Comparison of ENCODE assay signal across 23 mouse cellular contexts in the genomic region with DNA sequence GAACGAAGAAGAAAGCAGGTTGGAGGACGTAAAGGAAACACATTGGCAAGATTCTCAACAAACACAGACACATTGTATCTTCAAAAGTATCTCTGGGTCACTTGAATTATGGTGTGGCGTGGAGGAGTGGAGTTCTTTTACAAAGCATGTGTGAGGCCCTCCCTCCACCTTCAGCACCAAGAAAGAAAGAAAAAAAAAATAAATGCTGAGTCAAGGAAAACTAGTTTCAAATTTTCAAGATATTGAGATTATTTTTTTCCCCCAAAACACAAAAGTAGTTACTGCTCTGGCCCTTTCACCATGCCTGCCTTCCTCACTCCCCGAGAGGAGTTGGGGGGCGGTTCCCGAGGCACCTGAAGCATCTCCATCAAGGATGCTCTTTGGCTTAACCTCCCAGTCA. TPM values are rescaled to one million over a fixed set of nuclear protein-coding genes. Genes with fewer than 3 reads are reported as not detected.
DNase-seq lines count a peak whose midpoint lies in the region; ATAC-seq and TF ChIP-seq lines count a peak whose summit lies in the region.
"Had no signal": no experiment of that assay in that cellular context is flagged by ENCODE, and none has a peak within 500 bp of the region (broad histone marks: within the 10 kb centered on the region; RNA-seq: fewer than 3 reads in every experiment).

No protein-coding gene starts in this region.

- no peaks in the 10 kb centered on the region; the same call in 1 of the 2 replicates for H3K79me2 ChIP-seq in heart, adult 2 months (replicated peaks; ENCODE audit: control insufficient read depth, insufficient read depth, low read length)
- H3K79me2 ChIP-seq in CH12.LX (replicated peaks; ENCODE audit: control insufficient read depth, extremely low read depth, insufficient read depth, poor library complexity, severe bottlenecking) (no peaks in the 10 kb centered on the region), MEL (ENCODE audit: control insufficient read depth, insufficient read depth, low read length, poor library complexity) (no peaks in the 10 kb centered on the region)

- no peak overlapping the region for H3K9ac ChIP-seq in heart, adult 2 months (ENCODE audit: low read depth, low read length)
- no peak overlapping the region for H3K9ac ChIP-seq in lung, embryonic 15.5 days
- H3K9ac ChIP-seq in CH12.LX (ENCODE audit: insufficient read depth, low read depth) (no peak overlapping the region), MEL (ENCODE audit: control insufficient read depth, low read depth, low read length, poor library complexity, severe bottlenecking) (no peak overlapping the region)
- no peak overlapping the region for H3K9ac ChIP-seq in forebrain, embryonic 12.5 days
- H3K9ac ChIP-seq: embryonic facial prominence, embryonic 13.5 days; forebrain, embryonic 13.5 days; hindbrain, embryonic 13.5 days had no signal

- in situ Hi-C loops in CH12.LX (cut with MboI; ENCODE audit: low pct_ligation_motif_present, low pct_unique_long_range_greater_than_20kb, low sequenced_read_pairs): no loop called here

- no peak for DNase-seq in heart, adult 2 months
- DNase-seq in heart, postnatal 14 days: no peak
- DNase-seq in lung, adult 18-20 months: no peak
- DNase-seq in CH12.LX (ENCODE audit: extremely low read depth) (no peak), MEL (ENCODE audit: low read depth, low spot score) (no peak)
- DNase-seq: adrenal gland, postnatal 10 days; adrenal gland, postnatal 36 days; B cell, adult 2 months; embryo, embryonic 11 days; gastrocnemius, postnatal 10 days; gastrocnemius, postnatal 36 days; heart, postnatal 36 days had no signal

- TF ChIP-seq CTCF in heart, adult 2 months (IDR thresholded peaks at IDR 0.05): no peak
- no peak for TF ChIP-seq CTCF in CH12.LX (conservative IDR thresholded peaks at IDR 0.05 in 1 of 2, IDR thresholded peaks at IDR 0.05 in 1 of 2; ENCODE audit: low read depth in 2 of 2, low read length in 2 of 2)
- no peak for TF ChIP-seq CTCF in MEL (IDR thresholded peaks at IDR 0.05 in 2 of 3, conservative IDR thresholded peaks at IDR 0.05 in 1 of 3; ENCODE audit: control insufficient read depth in 1 of 3, insufficient read depth in 1 of 3, low read depth in 2 of 3, low read length in 3 of 3, poor library complexity in 1 of 3, severe bottlenecking in 1 of 3)

- H3K9me3 ChIP-seq in lung, embryonic 15.5 days: no peaks in the 10 kb centered on the region
- no peaks in the 10 kb centered on the region for H3K9me3 ChIP-seq in CH12.LX (replicated peaks; ENCODE audit: low read length)
- H3K9me3 ChIP-seq in MEL (replicated peaks; ENCODE audit: insufficient read depth, low read length): no peaks in the 10 kb centered on the region
- H3K9me3 ChIP-seq in forebrain, embryonic 12.5 days: no peaks in the 10 kb centered on the region
- H3K9me3 ChIP-seq: embryonic facial prominence, embryonic 10.5 days; embryonic facial prominence, embryonic 13.5 days; forebrain, embryonic 13.5 days; hindbrain, embryonic 10.5 days; hindbrain, embryonic 13.5 days had no signal

- TF ChIP-seq RAD21 in CH12.LX (IDR thresholded peaks at IDR 0.05; ENCODE audit: low read depth, low read length): no peak
- no peak for TF ChIP-seq RAD21 in MEL (IDR thresholded peaks at IDR 0.05; ENCODE audit: low read depth, low read length)

- 94% methylated on average over 6 of the region's 6 CpGs for WGBS in heart, adult 2 months
- WGBS in lung, embryonic 15.5 days: 87% methylated on average over 6 of the region's 6 CpGs
- 92% methylated on average over 6 of the region's 6 CpGs for WGBS in forebrain, embryonic 12.5 days

- no peak for ATAC-seq in lung, embryonic 15.5 days (ENCODE audit: borderline replicate concordance, extremely low read depth, low FRiP score, low TSS enrichment)
- ATAC-seq in forebrain, embryonic 12.5 days (ENCODE audit: low FRiP score): no peak
- ATAC-seq: forebrain, embryonic 13.5 days; forebrain, embryonic 16.5 days; Patski had no signal

- TF ChIP-seq POLR2A in heart, adult 2 months (IDR thresholded peaks at IDR 0.05; ENCODE audit: insufficient read depth, low read depth, low read length): no peak
- TF ChIP-seq POLR2A in CH12.LX (IDR thresholded peaks at IDR 0.05; ENCODE audit: low read depth, low read length) (no peak), MEL (IDR thresholded peaks at IDR 0.05; ENCODE audit: control insufficient read depth in 1 of 2, insufficient read depth in 1 of 2, low read depth in 1 of 2, low read length in 2 of 2, poor library complexity in 1 of 2) (no peak)

- H3K27ac ChIP-seq in heart, adult 2 months: peak overlapping the region; percentile 55
- H3K27ac ChIP-seq in lung, embryonic 15.5 days: peak overlapping the region; percentile 70; the same call in 1 of the 2 replicates
- H3K27ac ChIP-seq in CH12.LX (ENCODE audit: insufficient read depth, low read depth): no peak overlapping the region
- no peak overlapping the region for H3K27ac ChIP-seq in MEL (ENCODE audit: control insufficient read depth, low read depth, low read length)
- no peak overlapping the region for H3K27ac ChIP-seq in forebrain, embryonic 12.5 days
- H3K27ac ChIP-seq: embryonic facial prominence, embryonic 10.5 days; embryonic facial prominence, embryonic 13.5 days; forebrain, embryonic 13.5 days; hindbrain, embryonic 10.5 days; hindbrain, embryonic 13.5 days had no signal

- intact Hi-C loops in heart, adult 2 months (cut with DNase I): no loop called here
- intact Hi-C loops in heart, postnatal 14 days (cut with DNase I): no loop called here

- dilution Hi-C loops in CH12.LX (cut with MboI; ENCODE audit: extremely low pct_ligation_motif_present, extremely low pct_unique_long_range_greater_than_20kb, low sequenced_read_pairs): no loop called here

- H3K4me1 ChIP-seq in heart, adult 2 months (ENCODE audit: control insufficient read depth, insufficient read depth, low read length): peaks cover 32% of the 10 kb centered on the region
- peaks cover 76% of the 10 kb centered on the region for H3K4me1 ChIP-seq in lung, embryonic 15.5 days
- H3K4me1 ChIP-seq in CH12.LX (ENCODE audit: control insufficient read depth in 1 of 2, insufficient read depth in 2 of 2): peaks cover 28 to 75% of the 10 kb centered on the region in 2 experiments
- H3K4me1 ChIP-seq in MEL (ENCODE audit: control insufficient read depth in 1 of 2, insufficient read depth in 2 of 2, low read length in 2 of 2): peaks cover 11 to 25% of the 10 kb centered on the region in 2 experiments
- H3K4me1 ChIP-seq in forebrain, embryonic 12.5 days: peaks cover 22% of the 10 kb centered on the region

- no peaks in the 10 kb centered on the region for H3K27me3 ChIP-seq in heart, adult 2 months (ENCODE audit: control insufficient read depth, insufficient read depth, low read length)
- H3K27me3 ChIP-seq in lung, embryonic 15.5 days: no peaks in the 10 kb centered on the region
- H3K27me3 ChIP-seq in CH12.LX (replicated peaks) (peaks cover 34% of the 10 kb centered on the region), MEL (ENCODE audit: control insufficient read depth in 1 of 2, insufficient read depth in 2 of 2, low read length in 2 of 2) (no peaks in the 10 kb centered on the region)
- H3K27me3 ChIP-seq in forebrain, embryonic 12.5 days: no peaks in the 10 kb centered on the region
- H3K27me3 ChIP-seq: embryonic facial prominence, embryonic 13.5 days; forebrain, embryonic 13.5 days; hindbrain, embryonic 13.5 days; Patski had no signal

- no peak overlapping the region for H3K4me2 ChIP-seq in lung, embryonic 15.5 days
- H3K4me2 ChIP-seq in CH12.LX (ENCODE audit: insufficient read depth, low read depth, poor library complexity, severe bottlenecking): no peak overlapping the region
- H3K4me2 ChIP-seq in forebrain, embryonic 12.5 days: no peak overlapping the region
- H3K4me2 ChIP-seq: embryonic facial prominence, embryonic 13.5 days; forebrain, embryonic 13.5 days; heart, embryonic 11.5 days; hindbrain, embryonic 13.5 days had no signal

- no peak for TF ChIP-seq EP300 in heart, adult 2 months (IDR thresholded peaks at IDR 0.05; ENCODE audit: insufficient read depth, low read depth, low read length)
- TF ChIP-seq EP300 in CH12.LX (IDR thresholded peaks at IDR 0.05; ENCODE audit: low read length): no peak
- no peak for TF ChIP-seq EP300 in MEL (IDR thresholded peaks at IDR 0.05; ENCODE audit: low read depth in 1 of 2, low read length in 2 of 2)

- no peaks in the 10 kb centered on the region for H3K36me3 ChIP-seq in heart, adult 2 months (ENCODE audit: control insufficient read depth, insufficient read depth, low read length)
- H3K36me3 ChIP-seq in lung, embryonic 15.5 days: no peaks in the 10 kb centered on the region
- H3K36me3 ChIP-seq in CH12.LX (replicated peaks in 1 of 2; ENCODE audit: control insufficient read depth in 1 of 2, insufficient read depth in 1 of 2, low read length in 1 of 2) (no peaks in the 10 kb centered on the region), MEL (ENCODE audit: control insufficient read depth in 1 of 2, insufficient read depth in 2 of 2, low read length in 2 of 2) (peaks cover 0 to 17% of the 10 kb centered on the region in 2 experiments; a peak in 2 of 4 replicates)
- H3K36me3 ChIP-seq in forebrain, embryonic 12.5 days (replicated peaks): no peaks in the 10 kb centered on the region
- H3K36me3 ChIP-seq: embryonic facial prominence, embryonic 10.5 days; embryonic facial prominence, embryonic 13.5 days; hindbrain, embryonic 10.5 days; hindbrain, embryonic 13.5 days had no signal

- H3K4me3 ChIP-seq in heart, adult 2 months: no peak overlapping the region
- H3K4me3 ChIP-seq in lung, embryonic 15.5 days: no peak overlapping the region
- H3K4me3 ChIP-seq in CH12.LX (replicated peaks in 1 of 3; ENCODE audit: low read depth in 2 of 3, low read length in 2 of 3, poor library complexity in 1 of 3) (no peak overlapping the region), MEL (ENCODE audit: control insufficient read depth in 1 of 2, insufficient read depth in 1 of 2, low read depth in 2 of 2, low read length in 2 of 2) (no peak overlapping the region)
- H3K4me3 ChIP-seq in forebrain, embryonic 12.5 days (replicated peaks): no peak overlapping the region
- H3K4me3 ChIP-seq: embryonic facial prominence, embryonic 10.5 days; embryonic facial prominence, embryonic 13.5 days; erythroblast, embryonic 14.5 days; forebrain, embryonic 13.5 days; hindbrain, embryonic 10.5 days; hindbrain, embryonic 13.5 days had no signal

RNA-seq across cellular contexts. Expression of a gene that starts 7.3 kb away (rescaled TPM):
- total RNA-seq in heart, adult 2 months (2021): 10 to 100 TPM; 30.4 to 33.5 TPM
- polyA plus RNA-seq in heart, adult 2 months (2012; rRNA removed): 26.0 and 38.0 TPM in 2 replicates
- total RNA-seq in heart, postnatal 14 days (2021): 10 to 100 TPM; 32.8 to 39.2 TPM
- polyA plus RNA-seq in lung, embryonic 15.5 days (2015; fragmentation: Nextera tagmentation; extraction: Ambion mirVana): 26.6 and 27.8 TPM in 2 replicates
- 8.8 and 10.3 TPM in 2 replicates for total RNA-seq in CH12.LX (2012; rRNA removed)
- 3.7 and 4.4 TPM in 2 replicates for total RNA-seq in CH12.LX (2014; rRNA removed)
- 2.2 and 2.5 TPM in 2 replicates for polyA plus RNA-seq in CH12.LX (2012; ENCODE audit: insufficient read length, low read depth)
- 3.8 and 4.1 TPM in 2 replicates for total RNA-seq in MEL (2012; rRNA removed)
- polyA plus RNA-seq in MEL (2012; ENCODE audit: insufficient read depth in 1 of 2, insufficient read length in 2 of 2, low read depth in 1 of 2, low replicate concordance in 2 of 2, missing spikeins in 1 of 2): 1 to 10 TPM in 1 of 2 experiments, not detected in 1; 9.5 TPM
- polyA plus RNA-seq in forebrain, embryonic 12.5 days (2016; fragmentation: Nextera tagmentation; extraction: Ambion mirVana): 24.1 and 24.9 TPM in 2 replicates

RNA-seq across cellular contexts. Expression of a gene that starts 35.7 kb away (rescaled TPM):
- total RNA-seq in heart, adult 2 months (2021): 10 to 100 TPM; 21.8 to 25.6 TPM
- 23.2 and 30.1 TPM in 2 replicates for polyA plus RNA-seq in heart, adult 2 months (2012; rRNA removed)
- 10 to 100 TPM; 18.6 to 21.1 TPM for total RNA-seq in heart, postnatal 14 days (2021)
- polyA plus RNA-seq in lung, embryonic 15.5 days (2015; fragmentation: Nextera tagmentation; extraction: Ambion mirVana): 10.3 and 12.4 TPM in 2 replicates
- total RNA-seq in CH12.LX (2012; rRNA removed): 15.0 and 20.2 TPM in 2 replicates
- total RNA-seq in CH12.LX (2014; rRNA removed): 19.4 and 21.1 TPM in 2 replicates
- polyA plus RNA-seq in CH12.LX (2012; ENCODE audit: insufficient read length, low read depth): 16.5 and 17.6 TPM in 2 replicates
- total RNA-seq in MEL (2012; rRNA removed): 15.1 and 15.9 TPM in 2 replicates
- 10 to 100 TPM in 1 of 2 experiments, not detected in 1; 21.1 TPM for polyA plus RNA-seq in MEL (2012; ENCODE audit: insufficient read depth in 1 of 2, insufficient read length in 2 of 2, low read depth in 1 of 2, low replicate concordance in 2 of 2, missing spikeins in 1 of 2)
- 9.1 and 9.4 TPM in 2 replicates for polyA plus RNA-seq in forebrain, embryonic 12.5 days (2016; fragmentation: Nextera tagmentation; extraction: Ambion mirVana)

Comparison
In these comparisons a context has a peak if more than half of its experiments do, and no peak if none do; other contexts are left out.
1. H3K27ac ChIP-seq: peak in heart, adult 2 months (single experiment) and lung, embryonic 15.5 days (single experiment); none in CH12.LX (single experiment), MEL (single experiment) and forebrain, embryonic 12.5 days (single experiment).